Mouse (Mus musculus) limb, embryonic 12.5 days (tissue): ENCODE measurements at regions not wholly inside any gene's neighbourhood (a gene's known extent, or its start where the extent isn't known, plus 50 kb on each side); places are given as distances from the start of the nearest gene placed in this dataset.
"Not testable (repeated sequence)": the region's sequence is repeated elsewhere in the genome, so short reads cannot be mapped to it uniquely, and the experiment has no call there.

Experiments used
- ATAC-seq: fragments of 200-750 bp; cut with Nextera tagmentation; 2 replicates; pipeline ENCODE4 v1.8.0; 2017; ENCODE audit warnings: low read depth, moderate TSS enrichment; ENCODE audit not compliant: insufficient number of reproducible peaks, insufficient read depth, low FRiP score, low TSS enrichment
- H3K27ac ChIP-seq: fragments of 300-500 bp; sonication (generic); 2 replicates; pipeline ENCODE4 v1.5.1; 2016; ENCODE audit warnings: mild to moderate bottlenecking, moderate library complexity
- H3K27me3 ChIP-seq: fragments of 300-500 bp; sonication (generic); 2 replicates; pipeline ENCODE4 v1.6.1; 2016; ENCODE audit warnings: mild to moderate bottlenecking, moderate library complexity
- H3K36me3 ChIP-seq: fragments of 300-500 bp; sonication (generic); 2 replicates; pipeline ENCODE4 v1.6.1; 2016; ENCODE audit warnings: mild to moderate bottlenecking, moderate library complexity
- H3K4me1 ChIP-seq: fragments of 300-500 bp; sonication (generic); replicated peaks from 2 replicates; pipeline ENCODE4 v1.6.1; 2016
- H3K4me2 ChIP-seq: fragments of 300-500 bp; sonication (generic); 2 replicates; pipeline ENCODE4 v1.6.1; 2016; ENCODE audit warnings: mild to moderate bottlenecking, moderate library complexity
- H3K4me3 ChIP-seq: fragments of 300-500 bp; sonication (generic); replicated peaks from 2 replicates; pipeline ENCODE4 v1.5.1; 2016; ENCODE audit warnings: mild to moderate bottlenecking
- H3K9ac ChIP-seq: fragments of 300-500 bp; sonication (generic); replicated peaks from 2 replicates; pipeline ENCODE4 v1.6.1; 2016; ENCODE audit warnings: mild to moderate bottlenecking, moderate library complexity
- H3K9me3 ChIP-seq: fragments of 300-500 bp; sonication (generic); 2 replicates; pipeline ENCODE4 v1.6.1; 2016; ENCODE audit warnings: mild to moderate bottlenecking, moderate library complexity
- WGBS: fragments of 180-500 bp; shearing (Covaris S2); methylation state at CpG from one replicate; pipeline ENCODE4 v1.1.7; 2016; 5-methylcytosine and 5-hydroxymethylcytosine counted together

DNA sequence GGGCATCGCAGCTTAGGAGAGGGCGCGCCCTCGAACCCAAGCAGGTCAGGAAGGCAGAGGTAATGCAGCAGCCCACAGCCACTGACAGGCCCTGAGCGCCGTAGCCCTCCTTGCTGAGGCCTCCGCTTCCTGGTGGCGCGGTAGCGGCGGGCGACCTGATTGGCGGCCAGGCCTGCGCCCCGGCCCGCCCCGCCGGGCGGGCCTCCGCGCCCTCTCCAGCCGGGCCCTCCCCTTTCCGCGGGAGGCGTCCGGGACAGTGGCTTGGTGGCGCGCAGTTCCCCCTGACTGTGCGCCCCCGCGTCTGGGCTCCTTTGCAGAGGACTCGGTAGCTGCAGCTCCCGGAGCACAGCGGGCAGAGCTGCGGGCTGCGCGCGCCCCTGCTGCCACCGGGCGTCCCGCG is 242.1 kb downstream of the Gm21863 start:
- not testable (repeated sequence) for ATAC-seq

DNA sequence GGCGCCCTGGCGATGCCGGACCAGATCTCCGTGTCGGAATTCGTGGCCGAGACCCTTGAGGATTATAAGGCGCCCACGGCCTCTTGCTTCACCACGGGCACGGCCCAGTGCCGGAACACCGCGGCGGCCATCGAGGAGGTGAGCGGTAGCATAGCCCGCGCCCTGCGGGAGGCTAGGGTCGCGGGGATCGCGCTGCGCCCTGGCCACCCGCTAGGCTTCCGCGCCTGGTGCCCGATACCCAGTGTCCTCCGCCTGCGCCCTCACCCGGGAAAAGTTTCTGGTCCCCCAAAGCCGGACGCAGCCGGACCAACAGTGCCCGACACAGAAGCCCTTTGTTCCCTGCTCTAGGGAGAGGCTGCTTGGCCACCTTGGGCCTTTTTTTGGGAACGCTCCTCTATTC is 242.6 kb downstream of the Gm21863 start:
- H3K9me3 ChIP-seq, H3K27me3 ChIP-seq, H3K36me3 ChIP-seq, H3K27ac ChIP-seq, ATAC-seq, H3K4me1 ChIP-seq: not testable (repeated sequence)
- peak overlapping the region; percentile 56 for H3K4me3 ChIP-seq
- H3K9ac ChIP-seq: peak overlapping the region; percentile 71
- WGBS: under 1% methylated on average over 37 of the region's 37 CpGs
- H3K4me2 ChIP-seq: peak overlapping the region; percentile 46

More for the DNA sequence above, 242.1 kb downstream of the Gm21863 start:
- Histone ChIP-seq H3K9ac (peak overlapping the region; percentile 71; the same call in 1 of the 2 replicates), H3K4me2 (peak overlapping the region; percentile 46), H3K4me3 (peak overlapping the region; percentile 56)
- H3K27me3 ChIP-seq, H3K36me3 ChIP-seq, H3K27ac ChIP-seq, H3K4me1 ChIP-seq, H3K9me3 ChIP-seq: not testable (repeated sequence)
- WGBS: under 1% methylated on average over 39 of the region's 42 CpGs

DNA sequence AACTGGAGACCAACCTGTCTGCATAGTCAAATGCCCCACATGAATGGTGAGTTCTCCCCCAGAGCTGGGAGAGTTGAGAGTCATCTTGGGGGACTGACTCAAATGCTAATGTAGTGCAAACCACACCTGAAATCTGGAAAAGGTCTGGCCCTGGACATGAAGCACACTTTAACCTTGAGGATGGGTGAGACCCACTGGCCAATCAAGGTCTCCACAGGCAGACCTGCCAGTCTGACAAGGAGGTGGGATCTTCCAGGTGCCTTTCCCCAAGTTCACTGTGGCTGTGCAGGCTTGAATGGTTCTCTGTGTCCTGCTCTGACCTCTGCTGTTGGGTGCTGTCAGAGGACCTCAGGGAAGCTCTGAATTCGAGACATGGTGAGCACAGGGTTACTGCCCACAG is 269.6 kb downstream of the Gm21863 start:
- H3K4me2 ChIP-seq, ATAC-seq, H3K9ac ChIP-seq, H3K4me1 ChIP-seq, H3K27ac ChIP-seq, H3K4me3 ChIP-seq, H3K27me3 ChIP-seq: not testable (repeated sequence)
- WGBS: 85% methylated on average over 1 of the region's 1 CpGs
- Histone ChIP-seq H3K36me3 (peaks cover 19% of the 10 kb centered on the region; the same call in 1 of the 2 replicates), H3K9me3 (peaks cover 49% of the 10 kb centered on the region)

DNA sequence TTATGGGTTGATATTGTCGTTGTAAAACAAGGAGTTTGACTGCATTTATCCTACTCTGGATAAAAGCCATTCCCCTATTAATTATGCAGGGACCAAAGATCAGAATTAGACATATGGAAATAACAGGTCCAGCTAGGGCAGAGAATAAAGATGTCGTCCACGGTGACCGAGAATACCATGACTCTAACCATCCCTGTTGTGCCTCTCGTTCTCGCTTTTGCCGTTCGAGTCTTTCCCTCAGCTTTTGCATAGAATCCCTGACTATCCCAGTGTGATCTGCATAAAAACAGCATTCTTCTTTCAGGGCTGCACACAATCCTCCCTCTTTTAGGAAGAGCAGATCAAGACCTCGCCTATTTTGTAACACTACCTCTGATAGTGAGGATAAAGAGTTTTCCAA is 272.5 kb downstream of the Gm21863 start:
- H3K4me2 ChIP-seq, H3K4me1 ChIP-seq, H3K4me3 ChIP-seq, H3K27ac ChIP-seq, H3K9ac ChIP-seq, ATAC-seq: not testable (repeated sequence)
- Histone ChIP-seq H3K36me3 (peaks cover 38% of the 10 kb centered on the region), H3K27me3 (peaks cover 17% of the 10 kb centered on the region), H3K9me3 (peaks cover 66% of the 10 kb centered on the region)
- WGBS: 80% methylated on average over 9 of the region's 9 CpGs

DNA sequence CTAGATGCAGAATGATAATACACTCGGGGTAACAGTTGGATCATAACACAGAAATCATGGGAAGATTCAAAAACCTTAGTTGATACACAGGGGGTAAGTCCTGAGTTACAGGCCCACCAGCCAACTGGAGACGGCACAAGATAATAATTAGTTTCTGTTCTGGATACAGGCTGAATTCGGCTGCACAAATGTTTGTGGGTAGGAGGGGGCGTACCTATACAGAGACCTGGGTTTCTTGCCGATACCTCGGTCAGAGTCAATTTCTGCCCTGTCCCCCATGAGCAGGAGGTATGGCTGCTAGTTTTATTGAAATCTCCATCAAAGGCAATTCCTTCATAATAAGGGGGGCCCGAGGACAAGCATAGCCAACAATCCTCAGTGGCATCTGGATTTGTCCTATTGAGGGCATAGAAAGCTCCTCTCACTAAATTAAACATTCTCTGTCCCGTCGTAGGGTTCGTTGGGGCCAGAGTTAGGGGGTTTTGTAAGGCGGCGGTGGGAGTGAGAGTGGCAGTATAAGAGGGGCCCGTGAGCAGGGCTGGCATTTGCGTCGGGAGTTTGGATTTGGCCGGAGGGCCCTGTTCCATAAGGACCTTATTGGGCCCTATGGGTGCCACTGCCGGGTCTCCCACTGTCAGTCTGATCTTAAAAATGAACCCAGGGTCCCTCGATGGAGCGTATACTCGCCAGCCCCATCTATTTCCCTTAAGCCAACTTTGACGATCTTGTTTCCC is 273.3 kb downstream of the Gm21863 start:
- Histone ChIP-seq H3K36me3 (peaks cover 41% of the 10 kb centered on the region), H3K9me3 (peaks cover 74% of the 10 kb centered on the region), H3K27me3 (peaks cover 23% of the 10 kb centered on the region)
- H3K4me2 ChIP-seq, H3K4me1 ChIP-seq, H3K9ac ChIP-seq, H3K4me3 ChIP-seq, H3K27ac ChIP-seq, ATAC-seq: not testable (repeated sequence)
- 75% methylated on average over 21 of the region's 21 CpGs for WGBS

DNA sequence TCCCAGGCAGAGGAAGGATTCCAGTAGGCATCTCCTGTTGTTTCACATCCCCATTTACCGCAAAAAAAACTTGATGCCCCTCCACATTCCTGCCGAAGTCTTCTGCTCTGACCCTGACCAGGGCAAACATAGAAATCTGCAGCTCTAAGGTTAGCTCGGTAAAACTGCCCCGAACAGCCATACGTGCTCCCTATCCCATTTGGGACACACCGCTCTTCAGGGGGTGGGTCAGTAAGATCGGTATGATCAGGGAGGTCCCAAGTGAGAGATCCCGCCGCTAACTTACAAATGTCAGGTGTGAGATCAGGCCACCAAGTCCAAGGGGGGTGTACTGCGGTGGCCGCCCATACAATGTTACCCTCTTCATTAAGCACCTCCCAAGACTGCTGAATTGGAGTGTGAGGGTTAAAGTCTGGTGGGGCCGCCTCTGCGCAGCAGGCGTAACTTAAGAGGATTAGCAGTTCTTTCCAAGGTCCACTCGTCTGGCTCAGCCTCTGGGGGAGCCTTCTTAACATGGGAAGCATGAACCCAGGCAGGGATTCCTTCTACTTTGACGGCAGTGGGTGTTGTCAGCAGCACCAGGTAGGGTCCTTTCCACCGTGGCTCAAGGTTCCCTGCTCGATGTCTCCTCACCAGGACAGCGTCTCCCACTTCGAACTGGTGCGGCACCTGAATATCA is 274.2 kb downstream of the Gm21863 start:
- not testable (repeated sequence) for H3K9ac ChIP-seq, ATAC-seq, H3K4me2 ChIP-seq, H3K4me3 ChIP-seq, H3K27ac ChIP-seq, H3K4me1 ChIP-seq
- WGBS: 69% methylated on average over 21 of the region's 21 CpGs
- Histone ChIP-seq H3K27me3 (peaks cover 32% of the 10 kb centered on the region), H3K36me3 (peaks cover 46% of the 10 kb centered on the region), H3K9me3 (peaks cover 83% of the 10 kb centered on the region)

DNA sequence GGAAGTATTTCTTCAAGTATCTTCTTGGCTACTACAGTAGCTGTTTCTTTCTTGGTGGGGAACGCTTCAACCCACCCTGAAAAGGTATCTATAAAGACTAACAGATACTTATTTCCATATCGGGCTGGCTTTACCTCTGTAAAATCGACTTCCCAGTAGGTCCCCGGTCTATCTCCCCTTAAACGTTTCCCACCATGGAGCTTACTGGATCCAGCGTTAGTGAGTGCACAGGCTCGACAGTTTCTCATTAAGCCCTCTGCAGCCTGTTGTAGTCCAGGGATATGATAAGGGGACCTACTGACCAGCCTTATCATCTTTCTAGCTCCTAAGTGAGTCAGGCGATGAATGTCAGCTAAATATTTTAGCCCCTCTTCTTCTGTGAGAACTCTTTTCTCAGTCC is 275.1 kb downstream of the Gm21863 start:
- Histone ChIP-seq H3K36me3 (peaks cover 49% of the 10 kb centered on the region), H3K9me3 (peaks cover 86% of the 10 kb centered on the region), H3K27me3 (peaks cover 40% of the 10 kb centered on the region)
- not testable (repeated sequence) for H3K4me3 ChIP-seq, H3K9ac ChIP-seq, H3K27ac ChIP-seq, H3K4me1 ChIP-seq, ATAC-seq, H3K4me2 ChIP-seq
- 76% methylated on average over 8 of the region's 8 CpGs for WGBS

DNA sequence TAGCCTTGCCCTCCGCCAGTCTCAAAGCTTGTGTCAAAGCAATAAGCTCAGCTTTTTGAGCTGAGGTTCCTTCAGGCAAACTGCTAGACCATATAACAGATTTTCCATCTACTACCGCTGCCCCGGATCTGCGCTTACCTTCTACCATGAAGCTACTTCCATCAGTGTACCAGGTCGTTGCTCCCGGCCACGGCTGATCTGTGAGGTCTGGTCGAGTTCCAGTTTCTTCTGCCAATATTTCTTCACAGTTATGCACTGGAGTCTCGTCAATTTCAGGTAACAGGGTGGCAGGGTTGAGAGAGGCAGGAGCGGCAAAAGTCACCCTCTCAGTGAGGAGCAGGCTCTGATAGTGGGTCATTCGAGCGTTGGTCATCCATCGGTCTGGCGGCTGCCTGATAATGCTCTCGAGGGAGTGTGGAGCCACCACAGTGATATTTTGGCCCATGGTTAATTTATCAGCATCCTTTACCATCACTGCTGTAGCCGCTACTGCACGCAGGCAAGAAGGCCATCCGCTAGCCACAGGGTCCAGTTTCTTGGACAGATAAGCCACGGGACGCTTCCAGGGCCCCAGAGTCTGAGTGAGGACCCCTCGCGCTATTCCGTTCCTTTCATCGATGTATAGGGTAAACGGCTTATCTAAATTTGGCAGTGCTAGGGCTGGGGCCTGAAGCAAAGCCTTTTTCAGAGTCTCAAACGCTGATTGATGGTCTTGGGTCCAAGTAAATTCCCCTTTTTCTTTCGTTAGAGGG is 276.0 kb downstream of the Gm21863 start:
- no peak for ATAC-seq
- H3K36me3 ChIP-seq: peaks cover 49% of the 10 kb centered on the region

DNA sequence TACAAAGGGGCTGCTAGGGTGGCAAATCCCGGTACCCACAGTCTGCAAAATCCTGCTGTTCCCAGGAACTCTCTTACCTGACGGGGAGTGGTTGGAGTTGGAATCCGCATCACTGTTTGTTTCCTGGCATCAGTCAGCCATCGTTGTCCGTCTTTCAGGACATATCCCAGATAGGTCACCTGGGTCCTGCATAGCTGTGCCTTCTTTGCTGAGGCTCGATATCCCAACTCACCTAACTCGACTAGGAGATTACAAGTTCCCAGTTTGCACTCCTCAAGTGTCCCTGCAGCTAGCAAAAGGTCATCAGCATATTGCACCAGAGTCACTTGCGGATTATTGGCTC is 276.6 kb downstream of the Gm21863 start:
- no peak overlapping the region for H3K27ac ChIP-seq
- peaks cover 40% of the 10 kb centered on the region for H3K27me3 ChIP-seq
- WGBS: 69% methylated on average over 8 of the region's 8 CpGs
- H3K9me3 ChIP-seq: peaks cover 83% of the 10 kb centered on the region
- H3K4me1 ChIP-seq: no peaks in the 10 kb centered on the region
- H3K4me3 ChIP-seq: no peak overlapping the region
- peaks cover 49% of the 10 kb centered on the region for H3K36me3 ChIP-seq
- H3K4me2 ChIP-seq: no peak overlapping the region
- no peak overlapping the region for H3K9ac ChIP-seq
- ATAC-seq: no peak

More for the DNA sequence above, 276.0 kb downstream of the Gm21863 start:
- no peaks in the 10 kb centered on the region for H3K4me1 ChIP-seq
- H3K27me3 ChIP-seq: peaks cover 40% of the 10 kb centered on the region
- H3K9me3 ChIP-seq: peaks cover 82% of the 10 kb centered on the region
- H3K27ac ChIP-seq: no peak overlapping the region
- H3K4me3 ChIP-seq: no peak overlapping the region
- H3K9ac ChIP-seq: no peak overlapping the region
- no peak overlapping the region for H3K4me2 ChIP-seq
- 69% methylated on average over 27 of the region's 27 CpGs for WGBS

DNA sequence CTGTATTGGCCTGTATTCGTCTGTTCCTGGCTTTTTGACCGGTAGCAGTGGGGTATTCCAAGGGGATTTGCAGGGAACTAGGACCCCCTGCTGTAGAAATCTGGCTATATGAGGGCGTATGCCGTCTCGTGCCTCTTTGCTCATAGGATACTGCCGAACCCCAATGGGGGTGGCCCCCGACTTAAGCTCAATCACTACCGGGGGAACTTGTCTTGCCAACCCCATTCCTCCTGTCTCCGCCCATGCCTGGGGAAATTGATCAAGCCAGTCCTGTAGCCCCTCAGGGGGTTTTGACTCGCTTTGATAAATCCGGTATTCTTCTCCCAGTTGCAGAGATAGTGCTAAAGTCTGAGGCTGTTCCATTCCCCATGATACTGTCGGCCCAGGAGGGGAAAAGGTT is 277.2 kb downstream of the Gm21863 start:
- H3K4me3 ChIP-seq: no peak overlapping the region
- H3K4me1 ChIP-seq: no peaks in the 10 kb centered on the region
- WGBS: 66% methylated on average over 12 of the region's 12 CpGs
- no peak overlapping the region for H3K27ac ChIP-seq
- H3K4me2 ChIP-seq: no peak overlapping the region
- H3K9me3 ChIP-seq: peaks cover 82% of the 10 kb centered on the region
- 0 out of 2 replicates have a peak, but pooled peaks have one; percentile 24 for ATAC-seq
- peaks cover 40% of the 10 kb centered on the region for H3K27me3 ChIP-seq
- no peak overlapping the region for H3K9ac ChIP-seq
- H3K36me3 ChIP-seq: peaks cover 49% of the 10 kb centered on the region

DNA sequence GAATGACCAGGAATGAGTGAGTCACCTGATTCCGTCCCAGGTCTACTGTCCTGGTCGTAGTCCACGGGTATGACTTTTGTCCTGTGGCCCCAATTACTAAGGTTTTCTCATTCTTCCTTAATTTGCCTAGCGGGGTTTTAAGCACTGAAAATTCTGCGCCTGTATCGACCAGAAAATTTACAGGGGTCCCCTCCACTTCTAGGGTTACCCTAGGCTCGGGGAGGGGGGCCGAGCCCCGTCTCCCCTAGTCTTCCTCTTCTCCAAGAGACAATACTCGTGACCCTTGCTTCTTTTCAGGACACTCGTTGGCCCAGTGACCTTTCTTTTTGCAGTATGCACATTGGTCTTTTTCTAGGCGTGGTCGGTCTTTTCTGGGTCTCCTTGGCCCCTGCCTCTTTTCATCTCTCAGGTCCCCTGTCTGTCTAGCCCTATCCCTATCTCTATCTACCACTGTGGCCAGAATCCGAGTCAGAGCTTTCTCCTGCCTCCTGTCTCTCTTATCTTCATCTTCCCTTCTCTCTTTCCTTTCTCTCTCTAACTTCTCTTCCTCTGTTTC is 277.8 kb downstream of the Gm21863 start:
- Histone ChIP-seq H3K36me3 (peaks cover 49% of the 10 kb centered on the region), H3K9ac (no peak overlapping the region), H3K27ac (no peak overlapping the region), H3K4me1 (no peaks in the 10 kb centered on the region), H3K9me3 (peaks cover 76% of the 10 kb centered on the region), H3K4me3 (no peak overlapping the region), H3K4me2 (no peak overlapping the region), H3K27me3 (peaks cover 40% of the 10 kb centered on the region)
- 65% methylated on average over 14 of the region's 14 CpGs for WGBS
- ATAC-seq: no peak
